Mouse (Mus musculus): Measurements from ENCODE around the gene Wdr70. TPM values are rescaled to one million over a fixed set of nuclear protein-coding genes. Genes with fewer than 3 reads are reported as not detected.

Wdr70 gene
- 29.6 to 36.1 TPM (median 34.2 TPM) in 4 replicates for total RNA-seq (2023)

DNA sequence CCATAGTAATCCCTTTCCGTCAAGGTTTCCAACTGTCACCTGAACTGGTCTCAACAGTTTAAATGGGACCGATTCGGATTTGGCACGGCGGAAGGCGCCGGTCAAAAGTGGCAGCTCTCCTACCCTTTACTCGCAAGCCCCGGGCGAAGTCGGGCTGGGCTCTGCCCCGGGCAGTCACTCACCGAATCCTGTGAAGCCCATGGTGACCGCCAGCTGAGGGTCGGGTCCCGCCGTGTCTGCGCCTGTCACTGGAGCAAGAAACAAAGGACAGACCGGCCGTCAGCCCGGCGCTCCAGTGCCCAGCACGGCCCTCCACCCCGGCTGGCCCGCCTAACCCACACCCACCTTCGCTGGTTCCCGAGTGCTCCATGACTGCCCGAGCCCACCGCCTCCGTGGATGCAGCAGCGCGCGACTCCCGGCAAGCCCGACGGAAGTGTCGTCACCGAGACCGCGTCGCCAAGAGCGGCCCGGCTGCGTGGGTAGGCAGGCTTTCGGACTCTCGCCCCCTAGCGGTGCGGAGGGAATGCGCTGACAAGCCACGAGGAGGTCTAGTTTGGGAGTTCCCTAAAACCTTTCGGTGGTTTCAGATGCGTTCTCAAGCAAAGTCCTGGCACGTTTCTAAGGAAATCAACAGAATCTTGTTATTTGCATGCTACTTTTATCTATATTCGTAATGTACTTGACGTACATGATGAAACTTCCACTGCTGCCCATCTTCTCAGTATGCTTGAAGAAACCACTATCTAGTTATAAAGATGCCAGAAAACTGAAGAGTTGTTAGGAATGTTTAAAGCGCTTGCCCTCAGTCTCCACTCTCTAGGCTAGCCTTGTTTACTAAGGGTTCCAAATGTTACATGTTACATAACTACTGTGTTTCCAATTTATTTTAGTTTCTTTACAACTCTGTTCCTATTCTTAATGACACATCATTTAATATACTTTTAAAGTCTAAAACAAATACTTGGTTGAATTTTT, at the start of gene Wdr70:
Wdr70 (minus strand) TSS at position 436 of the 976 bp plus-strand sequence.

DNA sequence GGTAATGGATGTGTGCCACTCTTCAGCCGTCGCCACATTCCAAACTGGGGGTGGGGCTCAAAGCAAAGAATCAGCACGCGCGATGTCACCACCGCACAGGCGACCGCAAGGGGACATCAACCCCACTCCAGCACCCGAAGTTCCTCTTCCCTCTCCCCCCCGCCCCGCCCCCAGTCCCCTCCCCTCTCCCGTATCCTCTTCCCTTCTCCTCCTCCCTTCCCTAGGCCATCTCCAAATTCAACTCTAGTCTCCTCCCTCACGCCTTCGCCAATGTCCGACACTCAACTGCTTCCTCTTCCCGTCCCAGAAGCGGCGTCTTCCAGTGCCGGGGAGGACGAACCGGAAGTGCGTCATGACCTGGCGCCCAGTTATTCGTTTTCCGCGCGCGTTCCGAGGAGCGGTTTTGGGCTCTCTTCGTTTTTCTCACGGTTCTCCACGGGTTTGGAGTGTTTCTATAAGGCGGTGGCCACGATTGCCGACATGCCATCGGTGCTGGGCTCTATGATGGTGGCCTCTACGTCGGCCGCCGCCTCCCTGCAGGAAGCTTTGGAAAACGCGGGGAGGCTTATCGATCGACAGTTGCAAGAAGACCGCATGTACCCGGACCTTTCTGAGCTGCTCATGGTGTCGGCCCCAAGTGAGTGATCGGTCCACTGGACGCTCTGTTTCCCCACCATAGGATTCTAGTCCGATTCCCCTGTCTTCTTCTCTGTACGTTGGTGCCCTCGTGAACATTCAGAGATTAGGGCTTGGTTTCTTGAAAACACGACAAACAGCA, 10.1 kb upstream of the Wdr70 start, which contains the start of gene Nup155:
Nup155 (plus strand) TSS at position 308 of the 778 bp plus-strand sequence.

Other genes starting within 250 kb of the Wdr70 start
- 35.5 to 40.7 TPM (median 38.5 TPM) in 4 replicates for gene Nup155, start 10.1 kb upstream of the Wdr70 start, total RNA-seq (2023)
- gene Cplane1, start 69.9 kb upstream of the Wdr70 start, total RNA-seq (2023) = 13.1 to 16.0 TPM (median 13.6 TPM) in 4 replicates

Measured in B cell, adult 62 days (primary cell).